Mouse (Mus musculus): ENCODE measurements around the gene Klhl6.

DNA sequence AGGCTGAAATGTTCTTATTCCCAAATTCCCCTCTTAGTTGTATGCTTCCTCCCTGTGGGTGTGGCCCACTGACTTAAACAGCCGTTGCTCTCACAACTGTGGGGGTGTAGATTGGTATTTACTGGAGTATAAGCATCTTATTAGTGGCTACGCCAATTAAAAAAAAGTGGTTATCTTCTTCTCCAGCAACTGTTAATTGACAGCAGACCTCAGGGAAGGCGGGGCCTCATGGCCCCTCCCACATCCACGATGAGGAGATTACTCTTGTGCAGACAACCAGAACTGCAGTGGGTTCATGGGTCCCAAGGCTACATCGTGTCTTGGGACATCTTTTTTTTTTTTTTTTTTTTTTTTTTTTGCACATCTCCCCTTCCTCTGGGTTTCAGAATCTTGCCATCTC, 5.6 kb downstream of the Klhl6 start:
- TF ChIP-seq POLR2A (IDR thresholded peaks at IDR 0.05; ENCODE audit: control insufficient read depth, extremely low read depth, insufficient read depth, low read length, poor library complexity), result no peak
- no peak for TF ChIP-seq CTCF (IDR thresholded peaks at IDR 0.05; ENCODE audit: borderline replicate concordance, control insufficient read depth, extremely low read depth, insufficient read depth, low read length, poor library complexity)

All from thymus, adult 2 months (tissue).